Mouse (Mus musculus): ENCODE data around the gene Clrn2.

- TF ChIP-seq POLR2A (IDR thresholded peaks at IDR 0.05; ENCODE audit: borderline replicate concordance, insufficient read depth, low read length) (no peak), CTCF (IDR thresholded peaks at IDR 0.05; ENCODE audit: borderline replicate concordance, insufficient read depth, low read depth, low read length) (no peak)
These were observed 40.7 kb downstream of the Clrn2 start for GRCm38 (mm10) chr5:45494093-45494755.
